Mouse (Mus musculus) heart, embryonic 12.5 days (tissue): ENCODE results near the gene Tenm3. TPM values are rescaled to one million over a fixed set of nuclear protein-coding genes. Genes with fewer than 3 reads are reported as not detected.

Source experiments
- ATAC-seq: fragments of 200-750 bp; cut with Nextera tagmentation; 2 replicates; pipeline ENCODE4 v1.8.0; 2017; ENCODE audit warnings: moderate TSS enrichment, moderate library complexity; ENCODE audit not compliant: insufficient number of reproducible peaks, low FRiP score
- H3K27ac ChIP-seq: fragments of 300-500 bp; sonication (generic); 2 replicates; pipeline ENCODE4 v1.5.1; 2016; ENCODE audit warnings: mild to moderate bottlenecking, moderate library complexity; ENCODE audit not compliant: poor library complexity, severe bottlenecking
- H3K27me3 ChIP-seq: fragments of 300-500 bp; sonication (generic); replicated peaks from 2 replicates; pipeline ENCODE4 v1.6.1; 2016; ENCODE audit warnings: mild to moderate bottlenecking, moderate library complexity
- H3K36me3 ChIP-seq: fragments of 300-500 bp; sonication (generic); 2 replicates; pipeline ENCODE4 v1.6.1; 2016; ENCODE audit warnings: mild to moderate bottlenecking, moderate library complexity
- H3K4me1 ChIP-seq: fragments of 300-500 bp; sonication (generic); replicated peaks from 2 replicates; pipeline ENCODE4 v1.6.1; 2016; ENCODE audit warnings: mild to moderate bottlenecking
- H3K4me2 ChIP-seq: fragments of 300-500 bp; sonication (generic); 2 replicates; pipeline ENCODE4 v1.6.1; 2016; ENCODE audit warnings: mild to moderate bottlenecking, moderate library complexity
- H3K4me3 ChIP-seq: fragments of 300-500 bp; sonication (generic); 2 replicates; pipeline ENCODE4 v1.5.1; 2016; ENCODE audit warnings: mild to moderate bottlenecking
- H3K9ac ChIP-seq: fragments of 300-500 bp; sonication (generic); 2 replicates; pipeline ENCODE4 v1.6.1; 2016; ENCODE audit warnings: mild to moderate bottlenecking, moderate library complexity
- H3K9me3 ChIP-seq: fragments of 300-500 bp; sonication (generic); replicated peaks from 2 replicates; pipeline ENCODE4 v1.6.1; 2016; ENCODE audit warnings: mild to moderate bottlenecking, moderate library complexity
- WGBS: fragments of 180-500 bp; shearing (Covaris S2); methylation state at CpG from one replicate; pipeline ENCODE4 v1.1.7; 2016; 5-methylcytosine and 5-hydroxymethylcytosine counted together
- polyA plus RNA-seq: library from polyadenylated mRNA; unstranded; fragments of >200 nt; fragmentation: Nextera tagmentation; extraction: Ambion mirVana; gene quantifications from 2 replicates; pipeline ENCODE4 v1.2.1, GENCODE M21; 2016

The Tenm3 gene
- polyA plus RNA-seq, 1 experiment from 2014 or later: 15.2 TPM

- Histone ChIP-seq H3K9ac (no peak overlapping the region), H3K9me3 (no peaks in the 10 kb centered on the region), H3K27me3 (no peaks in the 10 kb centered on the region), H3K4me2 (no peak overlapping the region), H3K27ac (no peak overlapping the region), H3K4me1 (no peaks in the 10 kb centered on the region), H3K4me3 (no peak overlapping the region), H3K36me3 (no peaks in the 10 kb centered on the region)
- ATAC-seq: no peak
- WGBS: 82% methylated on average over 12 of the region's 12 CpGs
Observed at GRCm38 (mm10) chr8:48721376-48721775, 122.4 kb downstream of the Tenm3 start.

DNA sequence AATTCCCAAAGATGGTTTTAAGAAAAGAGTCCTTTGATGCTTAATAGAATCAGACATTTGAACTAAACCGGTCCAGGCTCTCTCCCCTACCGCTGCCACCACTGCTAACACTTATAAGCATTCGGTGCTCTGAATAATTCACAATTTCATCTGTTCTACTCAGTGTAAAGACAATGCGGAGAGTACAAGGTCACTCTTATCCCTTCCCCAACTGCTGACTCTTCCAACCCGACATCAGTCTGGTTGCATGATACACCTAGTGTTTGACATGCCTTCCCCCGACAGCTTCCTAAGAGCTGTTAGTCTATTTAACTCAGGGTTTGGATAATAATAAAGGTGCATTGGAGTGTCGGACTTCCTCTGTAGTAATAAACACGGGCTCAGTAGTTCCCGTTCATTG lies 128.1 kb downstream of the Tenm3 start:
- no peak overlapping the region for H3K27ac ChIP-seq
- ATAC-seq: no peak
- H3K9me3 ChIP-seq: no peaks in the 10 kb centered on the region
- no peaks in the 10 kb centered on the region for H3K36me3 ChIP-seq
- 81% methylated on average over 9 of the region's 9 CpGs for WGBS
- H3K4me3 ChIP-seq: no peak overlapping the region
- H3K4me1 ChIP-seq: no peaks in the 10 kb centered on the region
- no peaks in the 10 kb centered on the region for H3K27me3 ChIP-seq
- H3K4me2 ChIP-seq: no peak overlapping the region
- H3K9ac ChIP-seq: no peak overlapping the region

- no peak for ATAC-seq
- Histone ChIP-seq H3K4me1 (no peaks in the 10 kb centered on the region), H3K27me3 (no peaks in the 10 kb centered on the region), H3K9ac (no peak overlapping the region), H3K4me3 (no peak overlapping the region), H3K36me3 (no peaks in the 10 kb centered on the region), H3K9me3 (no peaks in the 10 kb centered on the region; the same call in 1 of the 2 replicates), H3K27ac (no peak overlapping the region), H3K4me2 (no peak overlapping the region)
- WGBS: 72% methylated on average over 6 of the region's 6 CpGs
Observed at GRCm38 (mm10) chr8:48706666-48707065, 137.1 kb downstream of the Tenm3 start.

GRCm38 (mm10) chr8:48704885-48705515 lies 138.8 kb downstream of the Tenm3 start:
- no peak for ATAC-seq
- Histone ChIP-seq H3K4me1 (no peaks in the 10 kb centered on the region), H3K9ac (no peak overlapping the region), H3K27me3 (no peaks in the 10 kb centered on the region), H3K36me3 (no peaks in the 10 kb centered on the region), H3K27ac (no peak overlapping the region), H3K4me2 (no peak overlapping the region), H3K4me3 (no peak overlapping the region), H3K9me3 (no peaks in the 10 kb centered on the region; the same call in 1 of the 2 replicates)
- 83% methylated on average over 10 of the region's 10 CpGs for WGBS

DNA sequence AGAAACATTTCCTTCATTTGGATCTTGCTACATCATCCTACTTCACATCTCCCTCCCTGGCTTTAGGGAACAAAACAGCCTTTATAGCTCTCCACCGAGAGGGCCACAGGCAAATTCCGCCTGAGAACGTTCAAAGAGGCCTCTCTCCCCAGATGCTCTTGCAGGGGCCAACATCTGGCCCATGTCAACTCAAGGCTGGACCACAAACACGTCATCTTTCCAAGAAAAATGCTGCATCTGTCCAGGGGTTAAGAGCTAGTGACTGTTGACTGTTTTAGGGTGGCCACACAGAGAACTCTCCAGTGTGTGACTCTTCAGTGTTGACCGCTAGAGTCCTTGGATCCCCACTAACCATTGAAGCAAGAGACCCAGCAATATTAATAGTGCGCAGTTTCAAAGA lies 139.3 kb downstream of the Tenm3 start:
- Histone ChIP-seq H3K4me1 (no peaks in the 10 kb centered on the region), H3K9ac (no peak overlapping the region), H3K9me3 (no peaks in the 10 kb centered on the region; the same call in 1 of the 2 replicates), H3K27me3 (no peaks in the 10 kb centered on the region), H3K36me3 (no peaks in the 10 kb centered on the region), H3K4me3 (no peak overlapping the region), H3K27ac (no peak overlapping the region), H3K4me2 (no peak overlapping the region)
- no peak for ATAC-seq
- 77% methylated on average over 6 of the region's 6 CpGs for WGBS

- Histone ChIP-seq H3K4me2 (no peak overlapping the region), H3K9ac (no peak overlapping the region), H3K4me1 (peaks cover 25% of the 10 kb centered on the region), H3K9me3 (no peaks in the 10 kb centered on the region), H3K27ac (0 out of 2 replicates have a peak overlapping the region, but pooled peaks have one; percentile 10), H3K27me3 (no peaks in the 10 kb centered on the region), H3K36me3 (no peaks in the 10 kb centered on the region), H3K4me3 (no peak overlapping the region)
- no peak for ATAC-seq
- 67% methylated on average over 10 of the region's 10 CpGs for WGBS
Observed at GRCm38 (mm10) chr8:48690665-48691395, 152.9 kb downstream of the Tenm3 start.

GRCm38 (mm10) chr8:48688706-48689105 lies 155.0 kb downstream of the Tenm3 start:
- no peaks in the 10 kb centered on the region for H3K9me3 ChIP-seq
- no peaks in the 10 kb centered on the region for H3K27me3 ChIP-seq
- H3K4me3 ChIP-seq: no peak overlapping the region
- H3K27ac ChIP-seq: no peak overlapping the region
- H3K4me1 ChIP-seq: peaks cover 25% of the 10 kb centered on the region
- WGBS: 73% methylated on average over 4 of the region's 4 CpGs
- H3K36me3 ChIP-seq: no peaks in the 10 kb centered on the region
- no peak overlapping the region for H3K9ac ChIP-seq
- ATAC-seq: no peak
- no peak overlapping the region for H3K4me2 ChIP-seq

- ATAC-seq: no peak
- WGBS: 42% methylated on average over 9 of the region's 9 CpGs
- no peak overlapping the region for H3K4me2 ChIP-seq
Observed at GRCm38 (mm10) chr8:48688188-48688587, 155.6 kb downstream of the Tenm3 start.

GRCm38 (mm10) chr8:48673476-48673875 lies 170.3 kb downstream of the Tenm3 start:
- Histone ChIP-seq H3K4me3 (no peak overlapping the region), H3K27ac (no peak overlapping the region), H3K4me1 (0 out of 2 replicates have a peak, but pooled peaks cover 5% of the 10 kb centered on the region), H3K9me3 (no peaks in the 10 kb centered on the region), H3K27me3 (no peaks in the 10 kb centered on the region), H3K4me2 (no peak overlapping the region), H3K36me3 (no peaks in the 10 kb centered on the region), H3K9ac (no peak overlapping the region)
- ATAC-seq: no peak
- WGBS: 58% methylated on average over 2 of the region's 2 CpGs

More at GRCm38 (mm10) chr8:48688188-48688587, 155.6 kb downstream of the Tenm3 start:
- H3K36me3 ChIP-seq: no peaks in the 10 kb centered on the region
- H3K4me3 ChIP-seq: no peak overlapping the region
- H3K4me1 ChIP-seq: peaks cover 25% of the 10 kb centered on the region
- H3K9me3 ChIP-seq: no peaks in the 10 kb centered on the region
- H3K9ac ChIP-seq: no peak overlapping the region
- no peak overlapping the region for H3K27ac ChIP-seq
- H3K27me3 ChIP-seq: no peaks in the 10 kb centered on the region

DNA sequence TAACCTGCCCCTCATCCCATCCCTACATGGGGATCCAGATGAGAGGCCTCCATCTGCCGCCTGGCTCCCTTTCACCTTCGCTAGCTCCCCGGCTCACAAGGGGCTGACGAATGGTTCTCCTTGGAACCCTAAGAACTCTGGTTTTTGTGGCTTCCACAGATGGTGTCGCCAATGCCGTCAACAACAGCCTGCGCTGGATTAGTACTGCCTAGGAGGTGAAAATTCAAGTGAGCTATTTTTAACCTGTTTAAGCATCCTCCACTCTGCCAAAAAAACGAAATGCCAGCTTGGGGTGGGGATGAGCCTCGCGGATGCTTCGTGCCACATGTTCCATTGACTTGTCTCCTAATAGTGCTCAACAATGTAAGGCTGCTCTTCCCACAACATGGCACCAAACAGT lies 171.3 kb downstream of the Tenm3 start:
- H3K36me3 ChIP-seq: no peaks in the 10 kb centered on the region
- no peak for ATAC-seq
- H3K9me3 ChIP-seq: no peaks in the 10 kb centered on the region
- H3K4me3 ChIP-seq: no peak overlapping the region
- H3K4me1 ChIP-seq: 0 out of 2 replicates have a peak, but pooled peaks cover 5% of the 10 kb centered on the region
- H3K9ac ChIP-seq: no peak overlapping the region
- H3K4me2 ChIP-seq: no peak overlapping the region
- no peak overlapping the region for H3K27ac ChIP-seq
- H3K27me3 ChIP-seq: no peaks in the 10 kb centered on the region
- 80% methylated on average over 11 of the region's 11 CpGs for WGBS

DNA sequence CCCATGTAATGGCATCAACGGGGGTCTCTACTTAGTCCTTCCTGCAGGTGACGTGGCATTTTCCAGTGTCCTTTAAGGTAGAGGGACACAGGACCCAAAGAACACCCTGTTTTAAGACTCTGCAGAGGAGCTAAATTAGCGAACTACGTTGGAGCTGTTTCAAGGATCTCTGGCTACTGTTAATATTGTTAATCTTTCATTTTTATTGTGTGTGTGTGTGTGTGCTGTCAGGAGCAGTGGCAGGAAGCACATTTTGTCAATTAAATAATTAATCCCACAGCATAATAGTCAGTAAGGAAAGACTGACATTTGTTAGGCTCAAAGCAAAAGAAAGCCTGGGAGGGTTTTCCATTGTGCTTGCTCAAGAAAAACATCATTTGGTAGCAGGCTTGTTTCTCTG lies 172.4 kb downstream of the Tenm3 start:
- no peak overlapping the region for H3K4me2 ChIP-seq
- no peak overlapping the region for H3K9ac ChIP-seq
- no peak overlapping the region for H3K27ac ChIP-seq
- 80% methylated on average over 4 of the region's 4 CpGs for WGBS
- no peaks in the 10 kb centered on the region for H3K36me3 ChIP-seq
- no peaks in the 10 kb centered on the region for H3K9me3 ChIP-seq
- no peaks in the 10 kb centered on the region for H3K27me3 ChIP-seq
- ATAC-seq: no peak
- H3K4me1 ChIP-seq: 0 out of 2 replicates have a peak, but pooled peaks cover 5% of the 10 kb centered on the region
- no peak overlapping the region for H3K4me3 ChIP-seq
